Mouse (Mus musculus): ENCODE measurements around the gene Dgkb.

The Dgkb gene

GRCm38 (mm10) chr12:37817426-37817825 is at the start of gene Dgkb:
Gene Dgkb (plus strand): TSS chr12:37817726.
- DNase-seq (ENCODE audit: low spot score) = no peak

GRCm38 (mm10) chr12:37769844-37770243 is 47.7 kb upstream of the Dgkb start:
- DNase-seq (ENCODE audit: low spot score) = no peak

GRCm38 (mm10) chr12:37773681-37774357 is 43.7 kb upstream of the Dgkb start:
- no peak for DNase-seq (ENCODE audit: low spot score)

- no peak for DNase-seq (ENCODE audit: low spot score)
Measured at GRCm38 (mm10) chr12:37774591-37774990, 42.9 kb upstream of the Dgkb start.

GRCm38 (mm10) chr12:37796265-37796928 is 21.1 kb upstream of the Dgkb start:
- no peak for DNase-seq (ENCODE audit: low spot score)

GRCm38 (mm10) chr12:37814122-37814521 is 3.4 kb upstream of the Dgkb start:
- DNase-seq (ENCODE audit: low spot score) = no peak

GRCm38 (mm10) chr12:37821052-37821810 is 3.7 kb downstream of the Dgkb start:
- DNase-seq (ENCODE audit: low spot score) = no peak

GRCm38 (mm10) chr12:37880042-37881017 is 62.8 kb downstream of the Dgkb start:
- DNase-seq (ENCODE audit: low spot score) = no peak

- DNase-seq (ENCODE audit: low spot score) = no peak
Measured at GRCm38 (mm10) chr12:37881376-37881775, 63.9 kb downstream of the Dgkb start.

GRCm38 (mm10) chr12:37882796-37883195 is 65.3 kb downstream of the Dgkb start:
- DNase-seq (ENCODE audit: low spot score) = no peak

- DNase-seq (ENCODE audit: low spot score) = no peak
Measured at GRCm38 (mm10) chr12:37883781-37884180, 66.3 kb downstream of the Dgkb start.

GRCm38 (mm10) chr12:37888591-37888990 is 71.1 kb downstream of the Dgkb start:
- no peak for DNase-seq (ENCODE audit: low spot score)

- no peak for DNase-seq (ENCODE audit: low spot score)
Measured at GRCm38 (mm10) chr12:37889431-37889830, 71.9 kb downstream of the Dgkb start.

GRCm38 (mm10) chr12:37891336-37891735 is 73.8 kb downstream of the Dgkb start:
- no peak for DNase-seq (ENCODE audit: low spot score)

GRCm38 (mm10) chr12:37942163-37942562 is 124.6 kb downstream of the Dgkb start:
- no peak for DNase-seq (ENCODE audit: low spot score)

- DNase-seq (ENCODE audit: low spot score) = no peak
Measured at GRCm38 (mm10) chr12:37956193-37956592, 138.7 kb downstream of the Dgkb start.

- no peak for DNase-seq (ENCODE audit: low spot score)
Measured at GRCm38 (mm10) chr12:37971482-37971881, 154.0 kb downstream of the Dgkb start.

GRCm38 (mm10) chr12:37978498-37979187 is 161.1 kb downstream of the Dgkb start:
- no peak for DNase-seq (ENCODE audit: low spot score)

GRCm38 (mm10) chr12:37985352-37985751 is 167.8 kb downstream of the Dgkb start:
- no peak for DNase-seq (ENCODE audit: low spot score)

- DNase-seq (ENCODE audit: low spot score) = no peak
Measured at GRCm38 (mm10) chr12:37988066-37988591, 170.6 kb downstream of the Dgkb start.

GRCm38 (mm10) chr12:37993221-37993620 is 175.7 kb downstream of the Dgkb start:
- DNase-seq (ENCODE audit: low spot score) = no peak

All from T-cell, adult 2 months (primary cell).